Mouse (Mus musculus) ES-Bruce4 (cell line): ENCODE measurements at regions not wholly inside any gene's neighbourhood (a gene's known extent, or its start where the extent isn't known, plus 50 kb on each side); places are given as distances from the start of the nearest gene placed in this dataset.

Experiments
- CTCF ChIP-seq: IDR thresholded peaks from one replicate; pipeline ENCODE4 v1.8.1; 2011; ENCODE audit warnings: low read depth, low read length
- POLR2A ChIP-seq: IDR thresholded peaks from one replicate; pipeline ENCODE4 v1.8.1; 2011; ENCODE audit warnings: low read length; ENCODE audit not compliant: insufficient read depth

DNA sequence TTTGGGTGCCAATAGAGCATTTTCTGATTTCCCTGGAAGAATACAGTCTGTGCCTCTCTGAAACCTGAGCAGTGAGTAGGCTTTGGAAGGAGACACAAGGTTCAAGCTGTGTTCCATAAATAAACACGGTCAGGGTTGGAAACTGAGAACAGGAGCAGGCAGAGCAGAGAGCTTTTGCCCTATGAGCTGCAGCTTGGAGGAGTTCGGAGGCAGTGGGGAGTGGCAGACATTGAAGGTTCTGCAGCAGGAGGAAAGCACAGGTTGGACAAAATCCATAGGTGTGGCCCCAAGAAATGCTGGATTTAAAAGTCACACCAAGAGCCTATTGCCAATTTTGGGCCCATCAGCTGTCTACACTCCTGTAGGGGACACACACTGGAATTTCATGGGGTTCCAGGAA, 59.0 kb upstream of the Cd93 start:
- no peak for TF ChIP-seq CTCF
- no peak for TF ChIP-seq POLR2A
